Mouse (Mus musculus) ES-CJ7 (cell line): ENCODE results near the gene Kctd4.
"Not testable (repeated sequence)": the region's sequence is repeated elsewhere in the genome, so short reads cannot be mapped to it uniquely, and the experiment has no call there.

Experiments
- DNase-seq: peaks from one replicate; pipeline ENCODE4 v3.0.0; 2011; ENCODE audit warnings: low read depth, low spot score

Gene Kctd4

DNA sequence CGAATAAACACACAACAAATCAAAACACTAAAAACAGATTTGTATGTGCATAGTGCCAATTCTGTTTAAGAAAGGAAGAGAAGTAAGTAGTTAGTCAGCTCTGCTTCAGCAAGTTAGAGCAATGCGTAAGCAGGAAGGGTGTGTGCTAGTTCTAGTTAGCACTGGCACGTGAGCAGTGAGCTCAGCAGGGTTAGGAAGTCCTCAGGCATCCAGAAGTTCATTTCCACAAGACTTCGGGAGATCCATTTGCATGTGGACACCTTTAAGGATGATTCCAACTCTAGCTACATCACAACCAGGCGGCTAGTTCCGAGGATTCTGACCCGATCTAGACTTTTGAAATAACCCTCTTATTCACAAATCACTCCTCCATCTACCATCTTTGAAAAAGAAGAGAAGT, at the start of gene Kctd4:
TSS of gene Kctd4 (plus strand) at position 244 of the 400 bp plus-strand sequence.
- DNase-seq: peak; percentile 82

DNA sequence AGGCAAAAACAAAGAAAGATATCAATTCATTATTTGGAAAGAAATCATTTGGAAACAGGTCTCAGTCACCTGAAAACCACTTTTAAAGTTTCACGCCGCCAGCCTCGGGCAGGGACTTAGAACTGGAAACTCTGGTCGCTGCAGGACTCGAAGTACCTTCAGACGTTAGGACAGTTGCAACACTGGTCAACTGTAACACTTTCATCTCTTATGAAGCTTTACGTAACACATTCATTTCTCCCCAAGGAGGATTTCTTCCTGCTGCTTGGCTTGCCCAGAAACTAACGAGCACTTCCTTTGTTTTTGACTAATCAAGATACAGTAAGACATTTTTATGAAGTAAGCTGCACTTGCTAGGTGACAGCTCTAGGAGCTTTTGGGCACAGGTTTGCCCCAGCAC, 47.9 kb upstream of the Kctd4 start:
- DNase-seq: no peak

DNA sequence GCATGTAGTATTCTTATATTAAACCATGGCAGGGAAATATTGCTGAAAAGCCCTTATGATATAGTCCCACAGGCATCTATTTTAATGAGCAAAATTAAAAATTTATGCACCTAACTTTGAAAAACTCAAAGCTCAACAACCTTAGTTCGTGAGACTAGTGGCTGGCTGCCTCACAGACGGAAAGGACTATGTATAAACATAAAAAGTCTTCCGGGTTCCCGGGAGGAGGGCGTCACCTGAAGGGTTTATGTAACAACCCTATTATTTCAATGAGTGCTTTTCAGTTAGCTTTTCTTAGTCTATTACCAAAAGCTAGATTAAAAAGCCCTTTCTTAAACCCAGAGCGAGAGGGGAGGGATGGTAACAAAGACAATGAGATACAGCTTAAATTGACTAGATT, 42.8 kb upstream of the Kctd4 start:
- no peak for DNase-seq

DNA sequence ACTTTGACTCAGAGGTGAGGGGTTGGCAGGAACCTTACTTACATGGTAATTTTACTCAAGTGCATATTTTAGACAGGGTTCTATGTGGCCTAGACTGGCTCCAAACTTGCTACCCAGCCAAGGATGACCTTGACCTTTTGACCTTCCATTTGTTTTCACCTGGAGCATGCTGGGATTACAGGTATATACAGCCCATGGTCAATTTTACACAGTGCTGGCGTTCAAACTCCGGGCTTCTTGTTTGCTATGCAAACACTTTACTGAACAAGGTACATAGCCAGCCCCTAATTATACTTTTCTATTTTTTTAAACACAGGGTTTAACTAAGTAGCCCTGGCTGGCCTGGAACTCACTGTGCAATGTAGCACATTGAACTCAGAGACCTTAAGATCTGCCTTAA, 42.1 kb upstream of the Kctd4 start:
- DNase-seq: peak; percentile 48

DNA sequence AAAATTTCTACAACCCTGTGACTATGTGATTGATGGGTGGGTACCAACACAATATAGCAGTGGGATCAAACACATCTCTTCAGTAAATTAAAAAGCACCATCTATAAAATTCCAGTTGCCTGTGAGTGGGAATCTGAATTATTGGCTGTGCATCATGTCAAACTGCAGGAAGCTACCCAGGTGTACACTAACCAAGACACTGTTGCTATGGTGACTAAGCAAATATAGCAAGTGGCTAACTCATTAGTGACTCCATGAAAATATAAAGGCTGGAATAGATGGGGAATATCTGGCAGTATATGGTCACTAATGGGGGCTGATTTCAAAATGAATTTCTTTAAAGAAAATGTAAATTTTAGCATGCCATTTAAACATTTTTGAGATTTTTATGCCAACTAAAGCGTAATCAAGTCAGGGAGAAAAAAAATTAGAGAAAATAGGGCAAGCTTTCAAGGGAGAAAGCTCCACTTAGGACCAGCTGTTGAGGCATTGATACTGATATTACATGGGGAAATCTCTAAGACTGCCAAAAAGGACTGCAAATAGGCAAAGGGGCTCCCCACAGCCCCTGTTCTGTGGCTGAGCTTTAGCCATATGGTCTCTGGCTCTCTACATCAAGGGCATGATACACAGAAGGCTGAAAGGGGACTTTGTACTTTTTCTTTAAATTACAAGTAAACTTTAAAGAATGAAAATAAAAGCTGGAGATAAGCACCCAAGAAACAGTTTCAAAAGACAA, 31.3 kb upstream of the Kctd4 start:
- DNase-seq: no peak

DNA sequence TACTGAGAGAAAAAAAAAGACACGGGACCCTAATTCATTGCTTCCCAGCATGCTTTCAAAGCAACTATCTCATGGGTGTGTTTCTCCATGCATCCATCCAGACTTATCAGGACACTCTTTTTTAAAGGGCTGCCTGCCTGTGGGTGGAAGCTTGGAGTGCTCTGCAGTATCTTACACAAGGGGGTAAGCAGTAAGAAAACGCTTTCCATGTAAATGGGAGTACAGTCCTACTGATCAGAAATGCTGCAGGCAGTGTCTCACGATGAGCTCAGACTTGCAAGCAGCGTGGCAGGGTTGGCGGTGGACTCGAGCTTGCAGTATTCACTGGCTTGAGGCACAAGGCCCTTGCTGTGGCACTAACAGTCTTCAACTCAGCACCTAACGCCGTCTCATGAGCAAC, 25.1 kb upstream of the Kctd4 start:
- DNase-seq: not testable (repeated sequence)

DNA sequence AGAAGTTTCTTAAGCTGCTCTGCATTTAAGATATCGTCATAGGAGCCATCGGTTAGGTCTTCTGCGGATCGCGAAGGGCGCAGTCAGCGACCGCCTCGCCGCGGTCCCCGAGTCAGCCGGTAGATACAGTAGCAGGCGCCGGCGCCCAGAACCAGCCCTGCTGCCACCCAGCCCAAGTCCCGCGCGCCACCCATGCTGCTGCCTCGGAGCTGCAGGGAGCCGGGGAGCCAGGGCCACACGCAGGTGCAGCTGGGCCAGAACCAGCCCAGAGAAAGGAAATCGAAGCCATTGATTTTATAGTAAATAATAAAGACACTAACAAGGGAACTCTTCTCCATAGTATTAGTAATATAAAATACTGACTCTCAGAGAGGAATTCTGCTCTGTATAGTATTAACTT, 23.5 kb upstream of the Kctd4 start:
- no peak for DNase-seq

DNA sequence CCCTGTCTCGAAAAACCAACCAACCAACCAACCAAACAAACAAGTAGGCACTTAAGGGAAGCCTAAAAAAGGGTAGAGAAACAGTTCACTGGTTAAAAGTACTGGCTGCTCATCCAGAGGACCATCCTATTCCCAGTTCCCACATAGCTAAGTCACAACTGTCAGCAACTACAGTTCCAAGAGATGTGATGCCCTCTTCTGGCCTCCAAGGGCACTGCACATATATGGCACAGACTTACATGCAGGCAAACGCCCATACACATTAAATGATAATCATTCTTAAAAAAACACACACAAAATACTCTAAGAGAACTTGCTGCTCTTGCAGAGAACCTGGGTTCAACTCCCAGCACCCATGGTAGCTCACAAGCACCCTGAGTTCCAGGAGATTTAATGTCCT, 20.4 kb upstream of the Kctd4 start:
- peak; percentile 66 for DNase-seq

DNA sequence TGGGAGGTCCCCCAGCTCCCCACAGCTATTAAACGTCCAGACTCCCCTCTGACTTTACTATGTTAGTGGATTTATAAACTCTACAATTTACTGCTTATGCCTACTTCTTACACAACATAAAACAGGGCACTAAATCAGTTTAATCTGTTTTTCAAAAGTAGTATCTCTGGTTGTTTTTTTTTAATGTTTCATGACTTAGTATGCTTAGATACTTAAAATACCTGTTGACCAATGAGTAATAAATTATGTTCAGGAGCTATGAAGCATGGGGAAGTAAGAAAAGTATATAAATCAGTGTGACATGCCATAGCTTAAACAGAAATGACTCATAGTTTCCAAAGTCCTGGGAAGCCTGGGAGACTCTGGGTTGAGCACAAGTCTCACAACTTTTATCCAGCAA, 17.1 kb upstream of the Kctd4 start:
- no peak for DNase-seq

DNA sequence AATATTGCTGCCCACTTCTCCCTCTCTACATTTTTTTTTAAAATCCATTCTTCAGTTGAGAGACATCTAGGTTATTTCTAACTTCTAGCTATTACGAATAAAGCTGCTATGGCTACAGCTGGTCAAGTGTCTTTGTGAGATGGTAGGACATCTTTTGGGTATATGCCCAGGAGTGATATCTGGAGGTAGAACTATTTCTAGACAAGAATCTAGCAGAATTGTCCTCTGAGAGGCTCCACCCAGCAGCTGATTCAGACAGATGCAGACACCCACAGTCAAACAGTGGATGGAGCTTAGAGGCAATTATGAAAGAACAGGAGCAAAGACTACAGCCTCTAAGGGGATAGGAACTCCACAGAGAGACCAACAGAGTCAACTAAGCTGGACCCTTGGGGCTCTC, 13.3 kb upstream of the Kctd4 start:
- DNase-seq: no peak

DNA sequence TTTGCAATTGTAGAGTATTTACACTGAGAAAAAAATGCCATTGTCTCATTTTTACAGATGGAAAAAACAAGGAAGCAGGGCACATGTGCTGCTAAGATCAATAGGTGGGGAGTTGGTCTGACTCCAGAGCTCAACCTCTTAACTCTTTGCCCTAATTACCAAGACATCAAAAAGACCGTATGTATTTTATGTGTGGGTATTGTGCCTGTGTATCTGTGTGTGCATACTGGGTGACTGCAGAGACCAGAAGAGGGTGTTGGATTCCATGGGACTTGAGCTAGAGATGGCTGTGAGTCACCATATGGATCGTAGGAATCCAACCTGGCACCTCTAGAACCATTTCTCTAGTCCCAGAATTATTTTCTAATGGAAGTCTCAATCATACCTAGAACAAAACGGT, 12.4 kb upstream of the Kctd4 start:
- no peak for DNase-seq

DNA sequence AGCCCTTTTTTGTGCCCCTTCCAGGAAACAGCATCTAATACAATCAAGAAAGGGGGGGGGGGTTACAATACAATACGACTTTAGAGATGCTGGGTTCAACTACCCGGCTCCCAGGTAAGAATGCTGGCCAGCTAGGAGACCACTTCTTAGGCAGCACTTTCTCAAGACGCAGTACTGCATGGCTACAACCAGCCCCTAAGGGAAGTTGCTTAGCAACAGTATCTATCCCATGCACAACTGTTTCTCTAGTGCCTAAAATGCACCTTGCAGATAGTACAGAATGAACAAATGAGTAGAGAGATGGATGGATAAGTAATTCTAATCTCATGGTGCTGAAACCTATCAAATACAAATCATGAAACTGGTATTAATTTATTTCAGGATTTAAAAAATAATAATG, 7.1 kb upstream of the Kctd4 start:
- DNase-seq: no peak

DNA sequence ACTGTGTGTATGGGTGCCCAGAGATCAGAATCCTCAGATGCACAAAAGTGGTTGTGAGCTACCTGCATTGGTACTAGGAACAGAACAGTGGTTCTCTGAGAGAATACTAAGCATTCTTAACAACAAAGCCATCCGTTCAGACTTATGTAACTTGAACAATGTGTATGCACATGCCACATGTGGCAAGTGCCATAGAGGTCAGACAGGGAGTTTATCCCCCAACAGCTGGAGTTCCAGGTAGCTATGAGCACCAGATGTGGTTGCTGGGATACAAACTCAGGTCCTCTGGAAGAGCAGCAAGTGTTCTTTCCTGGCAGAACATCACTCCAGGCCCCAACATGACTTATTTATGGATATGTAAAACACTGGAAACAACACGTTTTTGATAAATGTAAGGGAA, 1.8 kb upstream of the Kctd4 start:
- no peak for DNase-seq

DNA sequence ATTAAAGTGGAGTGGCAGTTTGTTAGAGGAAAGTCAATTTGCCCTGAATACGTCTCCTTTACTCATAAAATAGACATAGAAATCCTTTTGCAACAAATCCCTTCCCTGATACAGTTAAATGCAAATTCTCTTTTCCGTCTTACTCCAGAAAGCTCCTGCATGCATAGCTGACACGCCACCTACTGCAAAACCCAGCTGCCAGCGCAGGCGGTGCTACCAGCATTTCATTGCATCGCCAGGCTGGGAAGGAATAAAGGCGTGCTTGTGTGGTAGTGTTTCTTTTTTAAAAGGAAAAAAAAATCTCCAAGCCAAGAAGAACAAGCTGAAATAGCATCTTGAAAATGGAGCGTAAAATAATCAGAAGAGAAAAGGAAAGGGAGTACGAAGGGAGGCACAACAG, 7.4 kb downstream of the Kctd4 start:
- no peak for DNase-seq

DNA sequence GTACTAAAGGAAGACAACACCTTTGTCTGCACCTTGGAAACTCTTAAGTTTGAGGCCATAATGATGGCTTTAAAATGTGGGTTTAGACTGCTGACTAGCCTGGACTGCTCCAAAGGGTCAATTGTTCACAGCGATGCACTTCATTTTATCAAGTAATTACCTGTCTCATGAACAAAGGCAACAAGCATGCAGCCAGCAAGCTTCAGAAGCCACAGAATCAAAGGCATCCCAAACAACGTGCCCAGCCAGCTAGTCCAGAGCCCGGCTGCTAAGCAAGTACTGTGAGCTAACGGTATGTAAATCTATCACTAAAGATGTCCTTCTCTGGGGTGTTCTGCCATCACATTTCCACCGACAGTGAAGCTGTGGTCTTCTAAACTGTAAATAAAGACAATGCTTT, 8.4 kb downstream of the Kctd4 start:
- DNase-seq: no peak

DNA sequence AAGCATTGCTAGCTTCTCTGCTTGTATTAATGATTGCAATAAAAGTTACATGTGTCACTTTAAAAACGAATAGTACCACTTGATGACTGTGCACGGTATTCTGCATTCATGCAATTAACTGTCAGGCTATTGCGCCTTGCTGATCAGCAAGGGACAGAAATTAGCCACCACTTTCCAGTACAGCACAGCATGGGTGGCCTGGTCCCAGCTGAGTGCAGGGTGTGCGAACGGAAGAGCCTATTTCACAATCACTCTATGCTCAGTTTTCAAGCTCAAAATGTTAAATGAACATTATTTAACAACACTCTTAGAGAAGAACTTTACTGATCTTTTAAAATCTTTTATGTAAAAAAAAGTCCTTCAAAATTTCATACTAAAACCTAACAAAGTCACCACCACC, 9.2 kb downstream of the Kctd4 start:
- DNase-seq: no peak

DNA sequence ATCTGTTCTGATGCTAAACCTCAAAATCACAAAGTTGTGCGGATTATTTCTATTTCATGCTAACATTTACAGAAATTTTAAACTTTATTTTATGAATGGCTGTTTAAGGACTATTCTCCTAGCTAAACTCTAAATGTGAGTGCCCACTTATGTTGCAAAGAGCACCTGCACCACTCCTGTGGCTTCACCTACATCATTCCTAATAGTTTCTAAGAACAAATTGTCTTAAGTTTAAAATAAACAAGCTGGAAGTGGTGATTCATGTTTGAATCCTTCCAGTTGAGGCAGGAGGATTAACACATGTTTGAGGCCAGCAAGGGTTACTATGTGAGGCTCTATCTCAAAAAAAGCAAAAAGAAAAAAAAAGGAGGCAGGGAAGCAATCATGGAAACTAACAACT, 9.6 kb downstream of the Kctd4 start:
- no peak for DNase-seq

DNA sequence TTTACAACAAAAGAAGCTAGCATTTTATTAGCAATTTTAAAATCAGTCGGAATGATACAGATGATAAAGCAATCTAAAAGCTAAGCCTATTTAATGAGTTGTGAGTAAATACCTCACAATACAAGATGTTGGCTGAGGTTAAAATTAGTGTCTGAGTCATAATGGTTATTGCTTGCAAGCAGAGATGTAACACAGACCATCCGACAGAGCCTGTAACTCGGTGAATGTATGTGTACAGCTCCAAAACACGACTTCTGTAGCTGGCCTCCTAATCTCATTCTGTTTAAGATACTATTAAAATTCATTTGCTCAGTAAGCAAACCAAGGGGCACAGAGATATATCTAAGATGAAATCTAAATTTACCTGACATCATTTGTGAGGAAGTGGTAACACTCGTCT, 12.5 kb downstream of the Kctd4 start:
- no peak for DNase-seq

DNA sequence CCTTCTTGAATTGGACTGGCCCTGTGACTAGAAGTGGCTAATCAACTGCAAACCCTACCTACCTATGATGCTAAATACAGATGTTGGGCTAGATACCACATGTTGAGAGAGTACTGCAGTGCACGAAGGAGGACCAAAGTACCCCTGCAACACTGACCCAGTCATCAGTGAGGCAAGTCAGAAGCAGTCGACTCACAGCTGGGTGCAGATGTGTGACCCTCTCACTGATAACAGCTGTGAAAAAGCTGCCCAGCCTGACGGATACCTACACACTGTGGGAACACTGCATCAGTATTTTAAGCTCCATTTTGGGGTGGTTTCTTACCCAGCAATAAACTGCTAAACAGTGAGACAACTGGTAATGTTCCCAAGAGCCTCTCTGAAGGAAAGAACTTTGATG, 21.3 kb downstream of the Kctd4 start:
- DNase-seq: no peak

DNA sequence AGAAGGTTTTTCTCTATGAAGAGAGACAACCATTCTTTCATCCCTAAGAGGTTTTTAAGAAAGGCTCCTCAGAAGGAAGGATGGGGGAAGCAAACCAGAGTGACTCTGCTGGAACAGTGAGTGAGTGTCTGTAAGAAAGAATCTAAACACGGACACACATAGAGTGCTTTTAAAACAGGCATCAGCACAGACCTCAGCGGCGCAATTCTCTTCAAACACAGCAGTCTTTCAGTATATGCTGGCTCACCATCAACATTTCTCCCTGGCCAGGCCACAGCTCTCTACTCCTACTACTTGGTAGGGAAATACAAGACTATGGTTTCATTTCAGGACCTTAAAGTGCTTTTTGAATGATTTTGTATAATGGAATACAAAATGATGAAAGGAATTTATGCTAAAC, 26.4 kb downstream of the Kctd4 start:
- DNase-seq: no peak

DNA sequence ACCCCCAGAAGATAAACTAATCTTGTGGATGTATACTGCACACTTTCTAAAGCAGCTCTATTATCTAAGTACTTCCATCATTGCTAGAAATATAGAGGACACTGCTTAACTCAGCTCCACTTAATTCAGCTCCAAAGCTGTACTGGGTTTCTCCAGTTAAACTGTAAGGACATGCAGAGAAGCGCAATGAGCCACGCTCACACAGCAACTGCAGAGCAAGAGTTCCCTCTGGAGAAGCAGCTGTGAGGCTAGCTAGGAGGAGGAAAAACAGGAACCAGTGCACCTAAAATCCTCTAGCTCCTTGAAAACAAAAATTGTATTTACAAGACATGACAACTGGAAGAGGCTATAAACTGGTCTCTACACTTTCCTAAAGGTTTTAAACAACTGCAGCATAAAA, 29.1 kb downstream of the Kctd4 start:
- DNase-seq: no peak

DNA sequence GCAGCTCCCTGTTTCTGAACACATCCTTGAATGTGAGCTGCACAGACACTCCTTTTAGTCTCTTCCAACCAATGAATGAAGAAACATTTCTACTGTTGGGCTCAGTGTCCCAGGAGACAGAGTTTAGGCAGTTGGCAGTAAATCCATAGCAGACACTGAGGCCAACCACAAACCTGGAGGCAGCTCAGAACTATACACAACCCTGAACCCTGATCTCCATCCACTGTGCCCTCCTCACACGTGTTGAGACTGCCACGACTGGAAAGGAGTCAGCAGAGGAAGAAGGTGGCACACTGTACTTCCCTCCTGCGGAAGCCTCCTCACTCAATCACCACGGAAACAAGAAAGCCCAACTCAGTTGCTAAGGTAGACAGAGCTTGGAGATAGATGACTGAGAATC, 30.3 kb downstream of the Kctd4 start:
- no peak for DNase-seq

DNA sequence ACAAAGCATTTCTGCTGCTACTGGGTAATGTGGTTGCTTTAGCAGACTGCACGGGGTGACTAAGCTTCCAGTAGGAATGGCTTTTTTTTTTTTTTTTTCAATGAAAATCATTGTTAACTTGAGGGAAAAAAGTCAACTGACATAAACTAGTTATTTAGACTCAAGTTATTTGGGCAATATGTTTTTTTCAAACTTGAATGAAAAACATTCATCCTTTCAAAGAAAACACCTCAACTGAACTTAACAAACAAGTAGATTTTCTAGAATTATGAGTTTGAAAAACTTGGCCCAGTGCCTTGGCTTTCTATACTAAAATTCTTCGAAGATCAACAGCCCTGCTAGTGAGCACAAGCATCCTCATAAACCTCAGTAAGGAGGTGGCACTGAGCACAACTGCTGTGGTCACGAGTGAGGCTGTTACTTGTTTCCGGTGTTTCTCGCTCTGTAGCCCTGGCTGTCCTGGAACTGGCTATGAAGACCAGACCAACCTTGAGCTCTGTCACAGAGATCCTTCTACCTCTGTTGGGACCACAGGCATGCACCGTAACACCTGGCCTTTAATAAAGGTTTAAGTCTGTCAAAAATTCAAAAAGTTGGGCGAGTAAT, 32.2 kb downstream of the Kctd4 start:
- DNase-seq: no peak

DNA sequence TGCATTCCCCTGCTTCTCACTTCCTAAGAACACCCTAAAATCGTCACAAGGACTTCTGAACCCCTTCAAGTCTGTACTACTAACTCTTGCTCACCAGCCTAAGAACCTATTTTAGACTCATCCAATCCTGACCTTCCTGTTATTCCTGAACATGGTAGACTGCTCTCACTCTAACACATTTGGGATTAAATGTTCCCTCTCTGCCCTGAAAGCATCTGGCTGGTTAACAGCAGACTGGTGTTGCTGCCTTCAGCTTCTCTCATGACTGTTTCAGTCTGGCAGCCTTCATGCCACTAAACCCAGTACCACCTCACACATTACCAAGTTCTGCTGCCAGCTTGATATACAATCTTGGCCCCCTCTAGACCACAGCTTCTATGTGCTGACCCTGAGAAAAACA, 34.4 kb downstream of the Kctd4 start:
- no peak for DNase-seq
